Mouse (Mus musculus) left cerebral cortex, adult 18-20 months (tissue): ENCODE measurements around the gene Krtap19-2. TPM values are rescaled to one million over a fixed set of nuclear protein-coding genes. Genes with fewer than 3 reads are reported as not detected.

Experiments
- DNase-seq, 2 experiments: peaks; one replicate each; pipeline ENCODE4 v3.0.0; 2021 to 2022; ENCODE audit warnings: low spot score in 2 of 2, mixed read lengths in 1 of 2
- long read RNA-seq, 2 experiments: library from polyadenylated mRNA; stranded (forward); transcript quantifications; one replicate each; pipeline ENCODE4 v2.0.0; 2021
- total RNA-seq, 2 experiments: library from RNA; stranded (reverse); gene quantifications; 2 replicates each; pipeline ENCODE4 v1.2.3; 2021

Krtap19-2 gene
- total RNA-seq = not detected
- long read RNA-seq, experiment 1 = 0 reads
- long read RNA-seq, experiment 2 = 0 reads

GRCm38 (mm10) chr16:88874169-88874568, at the start of gene Krtap19-2:
Gene Krtap19-2, minus strand, starts transcription at chr16:88874269.
- DNase-seq = no peak

GRCm38 (mm10) chr16:88896357-88896756, 22.3 kb upstream of the Krtap19-2 start, which contains the start of gene Krtap19-5:
Gene Krtap19-5, minus strand, starts transcription at chr16:88896457.
- no peak for DNase-seq

GRCm38 (mm10) chr16:88886870-88887269, 12.8 kb upstream of the Krtap19-2 start:
- no peak for DNase-seq

- DNase-seq = no peak
These were observed 10.9 kb upstream of the Krtap19-2 start, which contains the start of gene Krtap19-4 for GRCm38 (mm10) chr16:88884989-88885388. Gene Krtap19-4, minus strand, starts transcription at chr16:88885089.

- DNase-seq = no peak
These were observed 3.9 kb upstream of the Krtap19-2 start, which contains the start of gene Krtap19-3 for GRCm38 (mm10) chr16:88877938-88878337. Gene Krtap19-3, minus strand, starts transcription at chr16:88878038.

GRCm38 (mm10) chr16:88869311-88869710, 4.8 kb downstream of the Krtap19-2 start, which contains the start of gene Krtap19-1:
Gene Krtap19-1, minus strand, starts transcription at chr16:88869411.
- DNase-seq = no peak

- DNase-seq = no peak
These were observed 9.1 kb downstream of the Krtap19-2 start for GRCm38 (mm10) chr16:88864887-88865407.

- DNase-seq = no peak
These were observed 22.6 kb downstream of the Krtap19-2 start for GRCm38 (mm10) chr16:88851450-88851849.

GRCm38 (mm10) chr16:88848558-88848957, 25.5 kb downstream of the Krtap19-2 start:
- DNase-seq = no peak

GRCm38 (mm10) chr16:88847363-88847762, 26.7 kb downstream of the Krtap19-2 start:
- no peak for DNase-seq

GRCm38 (mm10) chr16:88826978-88827377, 47.1 kb downstream of the Krtap19-2 start:
- DNase-seq = no peak

GRCm38 (mm10) chr16:88826095-88826652, 47.9 kb downstream of the Krtap19-2 start, which contains the start of gene Krtap14:
Gene Krtap14, minus strand, starts transcription at chr16:88826145.
- DNase-seq = no peak

GRCm38 (mm10) chr16:88823736-88824135, 50.3 kb downstream of the Krtap19-2 start:
- peak in 1 of 2 experiments; percentile 5 for DNase-seq

Other genes starting within 250 kb of the Krtap19-2 start
- gene 2310079G19Rik, start 246.6 kb downstream of the Krtap19-2 start, total RNA-seq = not detected
- not detected for gene Krtap26-1, start 226.5 kb downstream of the Krtap19-2 start, total RNA-seq
- gene Krtap27-1, start 202.6 kb downstream of the Krtap19-2 start, total RNA-seq = not detected
- not detected for gene 2310061N02Rik, start 166.3 kb downstream of the Krtap19-2 start, total RNA-seq
- not detected for gene Krtap13-1, start 145.4 kb downstream of the Krtap19-2 start, total RNA-seq
- gene Krtap13, start 122.6 kb downstream of the Krtap19-2 start, total RNA-seq = not detected
- not detected for gene 2310034C09Rik, start 115.4 kb downstream of the Krtap19-2 start, total RNA-seq
- gene 2310057N15Rik, start 100.1 kb downstream of the Krtap19-2 start, total RNA-seq = not detected
- not detected for gene Gm5965, start 96.4 kb downstream of the Krtap19-2 start, total RNA-seq
- gene Gm20741, start 62.0 kb downstream of the Krtap19-2 start, total RNA-seq = not detected
- gene Krtap15, start 54.1 kb downstream of the Krtap19-2 start, total RNA-seq = not detected
- gene Krtap14, start 48.1 kb downstream of the Krtap19-2 start, total RNA-seq = not detected
- gene Krtap19-1, start 4.9 kb downstream of the Krtap19-2 start, total RNA-seq = not detected
- not detected for gene Krtap19-3, start 3.8 kb upstream of the Krtap19-2 start, total RNA-seq
- gene Krtap19-4, start 10.8 kb upstream of the Krtap19-2 start, total RNA-seq = not detected
- gene Krtap19-5, start 22.2 kb upstream of the Krtap19-2 start, total RNA-seq = not detected
- gene Krtap19-9b, start 58.0 kb upstream of the Krtap19-2 start, total RNA-seq = not detected
- gene Krtap16-3, start 88.6 kb upstream of the Krtap19-2 start, total RNA-seq = not detected
- gene Krtap22-2, start 136.5 kb upstream of the Krtap19-2 start, total RNA-seq = not detected
- gene Gm10229, start 141.0 kb upstream of the Krtap19-2 start, total RNA-seq = not detected
- not detected for gene Krtap6-1, start 157.4 kb upstream of the Krtap19-2 start, total RNA-seq
- gene Gm10228, start 167.2 kb upstream of the Krtap19-2 start, total RNA-seq = not detected
- gene Krtap6-5, start 173.6 kb upstream of the Krtap19-2 start, total RNA-seq = not detected
- not detected for gene 1110025L11Rik, start 189.7 kb upstream of the Krtap19-2 start, total RNA-seq
- gene Krtap6-3, start 209.7 kb upstream of the Krtap19-2 start, total RNA-seq = not detected